Mouse (Mus musculus): ENCODE data around the gene Ykt6. TPM values are rescaled to one million over a fixed set of nuclear protein-coding genes. Genes with fewer than 3 reads are reported as not detected.

Ykt6 gene
- 10 to 100 TPM; 49.5 to 59.3 TPM for polyA plus RNA-seq (2017; shearing (Covaris generic))

DNA sequence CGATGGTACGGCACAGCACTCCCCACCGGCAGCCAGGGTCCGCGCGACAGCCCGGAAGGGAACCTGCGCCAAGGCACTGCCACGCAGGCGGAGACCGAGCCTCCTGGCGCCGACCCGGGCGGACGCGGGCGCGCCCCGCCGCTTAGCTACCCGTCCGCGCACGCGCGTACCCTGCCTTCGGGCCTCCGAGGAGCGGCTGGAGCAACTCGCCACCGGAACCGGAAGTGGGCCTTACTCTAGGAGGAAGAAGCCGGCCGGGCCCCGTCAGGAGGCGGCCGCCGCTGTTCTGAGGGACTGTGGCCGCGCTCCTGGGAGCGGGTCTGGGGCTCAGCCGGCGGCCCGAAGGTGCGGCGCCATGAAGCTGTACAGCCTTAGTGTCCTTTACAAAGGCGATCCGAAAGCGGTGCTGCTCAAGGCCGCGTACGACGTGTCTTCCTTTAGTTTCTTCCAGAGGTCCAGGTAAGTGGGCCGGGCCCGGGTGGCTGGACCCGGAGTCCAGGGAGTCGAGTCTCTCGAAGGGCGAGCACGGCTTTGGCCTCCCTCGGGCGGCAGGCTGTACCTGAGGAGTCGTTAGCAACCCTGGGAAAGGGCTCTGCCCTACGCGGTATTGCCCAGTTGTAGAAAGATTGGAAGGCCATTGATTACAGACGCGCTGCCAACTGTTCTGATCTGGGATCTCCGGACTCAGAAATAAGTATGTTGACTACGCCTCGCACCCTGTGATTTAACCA lies at the start of gene Ykt6:
Gene Ykt6, plus strand, starts transcription at position 148 of the 731 bp plus-strand sequence.

GRCm38 (mm10) chr11:5949586-5950352 lies 5.7 kb upstream of the Ykt6 start, which contains the start of gene Gck:
Gck (minus strand) TSS chr11:5950081.

Other genes with a start within 250 kb of the Ykt6 start
- 100 to 1,000 TPM; 161 to 171 TPM for gene Mrps24, start 240.0 kb upstream of the Ykt6 start, polyA plus RNA-seq (2017; shearing (Covaris generic))
- gene Urgcp, start 193.3 kb upstream of the Ykt6 start, polyA plus RNA-seq (2017; shearing (Covaris generic)), result 10 to 100 TPM; 12.1 to 20.0 TPM
- 100 to 1,000 TPM; 229 to 284 TPM for gene Dbnl, start 167.2 kb upstream of the Ykt6 start, polyA plus RNA-seq (2017; shearing (Covaris generic))
- 1 to 10 TPM; 3.6 to 5.2 TPM for gene Pgam2, start 152.0 kb upstream of the Ykt6 start, polyA plus RNA-seq (2017; shearing (Covaris generic))
- gene Polm, start 117.7 kb upstream of the Ykt6 start, polyA plus RNA-seq (2017; shearing (Covaris generic)), result 10 to 100 TPM; 25.9 to 33.1 TPM
- gene Aebp1, start 93.7 kb upstream of the Ykt6 start, polyA plus RNA-seq (2017; shearing (Covaris generic)), result under 1 TPM; 0.25 to 0.41 TPM
- gene Pold2, start 77.4 kb upstream of the Ykt6 start, polyA plus RNA-seq (2017; shearing (Covaris generic)), result 10 to 100 TPM; 45.9 to 55.4 TPM
- gene Myl7, start 56.9 kb upstream of the Ykt6 start, polyA plus RNA-seq (2017; shearing (Covaris generic)), result under 1 TPM in 1 of 2 experiments, not detected in 1; 0.81 TPM
- under 1 TPM in 1 of 2 experiments, not detected in 1; 0.20 TPM for gene Gck, start 5.6 kb upstream of the Ykt6 start, polyA plus RNA-seq (2017; shearing (Covaris generic))
- 1 to 10 TPM; 2.1 to 8.6 TPM for gene Camk2b, start 110.7 kb downstream of the Ykt6 start, polyA plus RNA-seq (2017; shearing (Covaris generic))
- gene A730071L15Rik, start 244.3 kb downstream of the Ykt6 start, polyA plus RNA-seq (2017; shearing (Covaris generic)), result under 1 TPM in 1 of 2 experiments, not detected in 1; 0.23 TPM
- gene Nudcd3, start 244.7 kb downstream of the Ykt6 start, polyA plus RNA-seq (2017; shearing (Covaris generic)), result 10 to 100 TPM; 39.0 to 42.2 TPM